Mouse (Mus musculus) ES-CJ7 (cell line): ENCODE measurements around the gene Glg1.

Experiments
- DNase-seq: peaks from one replicate; pipeline ENCODE4 v3.0.0; 2011; ENCODE audit warnings: low read depth, low spot score

The Glg1 gene

GRCm38 (mm10) chr8:111155721-111156436 is 103.1 kb downstream of the Glg1 start:
- no peak for DNase-seq

- peak; percentile 90 for DNase-seq
These were observed 113.5 kb downstream of the Glg1 start for GRCm38 (mm10) chr8:111145460-111146012.

- DNase-seq: peak; percentile 22
These were observed 114.0 kb downstream of the Glg1 start for GRCm38 (mm10) chr8:111144901-111145459.

DNA sequence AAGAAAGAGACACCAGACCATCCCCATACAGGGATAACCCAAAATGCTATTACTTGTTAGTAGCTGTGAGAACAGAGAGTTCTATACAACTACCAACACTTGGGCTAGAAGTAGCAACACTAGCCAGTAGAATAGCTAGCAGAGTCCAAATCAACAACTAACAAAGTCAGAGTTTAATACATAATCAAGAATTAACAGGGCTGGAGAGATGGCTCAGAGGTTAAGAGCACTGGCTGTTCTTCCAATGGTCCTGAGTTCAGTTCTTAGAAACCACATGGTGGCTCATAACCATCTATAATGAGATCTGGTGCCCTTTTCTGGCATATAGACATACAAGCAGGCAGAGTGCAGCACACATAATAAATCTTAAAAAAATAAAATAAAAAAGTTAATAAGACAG is 116.5 kb downstream of the Glg1 start:
- DNase-seq: no peak

DNA sequence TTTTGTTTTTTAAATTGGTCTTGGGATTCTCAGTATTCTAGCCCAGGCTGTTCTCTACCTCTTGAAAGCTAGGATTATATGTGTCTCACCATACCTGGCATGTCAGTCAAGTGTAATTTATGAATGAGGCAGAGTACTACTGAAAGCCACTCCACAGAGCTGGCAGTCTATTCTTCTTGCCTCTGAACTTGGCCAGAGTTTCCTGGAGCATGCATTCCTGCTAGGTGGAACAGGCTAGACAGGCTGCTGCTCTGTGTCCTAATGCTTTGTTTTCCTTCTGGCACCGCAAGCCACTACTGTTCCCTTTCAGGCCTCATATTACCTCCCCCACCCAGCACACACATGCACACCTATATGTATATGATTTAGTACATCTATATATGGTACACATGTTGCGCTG is 128.3 kb downstream of the Glg1 start:
- no peak for DNase-seq

GRCm38 (mm10) chr8:111119481-111119880 is 139.5 kb downstream of the Glg1 start:
- DNase-seq: no peak

GRCm38 (mm10) chr8:111114891-111115290 is 144.1 kb downstream of the Glg1 start:
- no peak for DNase-seq
